Mouse (Mus musculus) lung, postnatal 10 days (tissue): ENCODE measurements around the gene Tbc1d4.

Source experiments
- DNase-seq: peaks from one replicate; pipeline ENCODE4 v3.0.0; 2021

Gene Tbc1d4

GRCm38 (mm10) chr14:101527420-101527996 is 81.5 kb downstream of the Tbc1d4 start:
- no peak for DNase-seq

DNA sequence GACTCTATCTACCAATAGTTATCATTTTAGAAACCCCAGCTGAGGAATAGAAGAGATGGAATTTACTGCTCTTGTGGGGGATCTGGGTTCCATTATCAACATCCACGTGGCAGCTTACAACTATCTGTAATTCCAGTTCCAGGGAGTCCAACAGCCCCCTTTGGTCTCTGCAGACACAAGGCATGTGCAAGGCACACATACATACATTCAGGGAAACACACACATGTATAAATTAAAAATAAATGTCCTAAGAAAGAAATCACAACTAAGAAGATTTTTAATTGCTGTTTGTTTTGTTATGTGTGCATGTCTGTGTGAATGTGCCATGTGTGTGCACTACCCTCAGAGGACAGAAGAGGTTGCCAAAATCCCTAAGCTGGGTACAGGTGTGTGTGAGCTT is 82.5 kb downstream of the Tbc1d4 start:
- no peak for DNase-seq

DNA sequence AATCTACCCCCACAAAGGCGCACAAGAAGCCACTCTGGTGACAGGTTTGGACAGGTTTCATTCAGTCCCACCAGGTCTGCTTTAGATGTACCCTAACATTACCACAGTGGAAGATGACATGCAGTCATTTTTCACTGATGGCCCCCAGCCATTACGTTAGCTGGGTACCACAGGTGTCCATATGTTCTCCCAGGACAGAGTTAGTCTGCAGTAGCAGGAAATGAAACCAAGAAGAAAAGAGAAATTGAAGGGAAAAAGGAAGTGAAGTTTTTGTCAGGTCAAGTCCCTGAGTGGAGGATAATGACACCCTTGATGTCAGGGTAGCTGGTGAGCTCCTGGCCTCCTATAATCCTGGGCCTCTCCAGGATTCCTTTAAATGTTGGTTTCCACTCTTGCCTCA is 89.0 kb downstream of the Tbc1d4 start:
- DNase-seq, result no peak

DNA sequence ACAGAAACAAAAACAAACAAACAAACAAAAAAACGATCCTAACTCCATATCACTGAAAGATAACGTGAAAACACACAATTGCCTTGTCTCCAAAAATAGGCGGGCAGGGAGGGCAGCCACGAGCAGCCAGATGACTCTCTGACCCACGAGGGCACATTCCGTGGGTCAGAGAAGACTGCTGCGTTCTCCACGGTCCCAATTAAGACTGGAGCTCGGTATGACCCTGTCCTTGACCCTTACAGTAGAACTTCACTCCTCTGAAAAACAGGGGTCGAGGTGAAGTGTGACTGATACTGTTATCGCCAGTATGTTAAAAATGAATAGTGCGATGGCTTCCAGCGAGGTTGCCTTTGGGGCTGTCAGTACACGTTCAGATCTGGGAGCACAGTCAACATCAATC is 90.7 kb downstream of the Tbc1d4 start:
- DNase-seq, result no peak

DNA sequence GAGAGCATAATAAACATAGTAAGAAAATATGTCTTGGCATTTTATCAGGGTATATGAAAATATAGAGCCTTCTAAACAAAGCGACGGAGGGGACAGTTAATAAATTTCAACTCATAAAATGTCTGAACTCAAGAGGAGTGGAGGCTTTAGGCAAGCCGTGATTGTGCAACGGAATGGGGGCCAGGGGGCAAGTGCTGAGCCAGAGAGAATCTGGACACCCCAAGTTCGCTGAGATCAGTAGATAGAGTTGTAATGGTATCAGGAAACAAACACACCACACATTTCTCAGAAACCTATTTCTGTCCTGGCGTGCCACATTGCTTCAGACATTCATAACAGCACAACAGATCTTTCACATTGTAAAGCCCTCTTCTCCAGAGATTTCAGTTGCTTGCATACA is 91.2 kb downstream of the Tbc1d4 start:
- DNase-seq, result no peak

GRCm38 (mm10) chr14:101517341-101517740 is 91.7 kb downstream of the Tbc1d4 start:
- DNase-seq, result peak; percentile 31

DNA sequence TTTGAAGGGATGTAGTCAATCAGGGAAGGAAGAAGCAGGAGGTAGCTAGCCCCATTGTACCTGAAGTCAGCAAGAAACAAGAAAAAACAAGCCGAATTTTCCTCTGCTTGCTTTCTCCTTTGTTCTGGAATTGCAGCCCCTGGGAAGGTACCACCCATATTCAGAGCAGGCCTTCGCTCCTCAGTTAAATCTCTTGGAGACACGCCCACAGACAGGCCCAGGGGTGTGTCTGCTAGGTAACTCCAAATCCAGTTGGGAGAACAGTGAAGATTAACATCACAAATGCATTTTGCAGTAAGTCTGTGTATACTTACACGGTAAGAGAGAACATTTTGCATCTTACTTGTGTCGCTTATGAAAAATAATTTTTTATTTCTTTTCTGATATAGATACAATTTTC is 92.1 kb downstream of the Tbc1d4 start:
- no peak for DNase-seq

DNA sequence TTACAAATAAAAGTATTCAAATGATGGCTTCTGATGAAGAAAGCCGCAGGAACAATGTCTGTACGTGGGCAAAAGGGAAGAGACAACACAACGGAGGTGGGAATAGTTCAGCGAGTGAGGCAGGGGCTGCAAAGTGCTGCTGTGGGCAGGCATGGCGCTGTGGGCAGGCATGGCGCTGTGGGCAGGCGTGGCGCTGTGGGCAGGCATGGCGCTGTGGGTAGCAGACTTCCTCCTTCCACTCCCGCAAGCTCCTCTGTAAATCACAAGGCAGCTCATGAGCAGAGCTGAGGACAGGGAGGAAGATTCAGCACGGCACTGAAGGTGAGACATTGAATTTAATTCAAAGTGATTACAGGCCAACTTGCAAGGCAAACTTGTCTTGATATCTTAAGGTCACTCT is 93.0 kb downstream of the Tbc1d4 start:
- DNase-seq, result no peak

DNA sequence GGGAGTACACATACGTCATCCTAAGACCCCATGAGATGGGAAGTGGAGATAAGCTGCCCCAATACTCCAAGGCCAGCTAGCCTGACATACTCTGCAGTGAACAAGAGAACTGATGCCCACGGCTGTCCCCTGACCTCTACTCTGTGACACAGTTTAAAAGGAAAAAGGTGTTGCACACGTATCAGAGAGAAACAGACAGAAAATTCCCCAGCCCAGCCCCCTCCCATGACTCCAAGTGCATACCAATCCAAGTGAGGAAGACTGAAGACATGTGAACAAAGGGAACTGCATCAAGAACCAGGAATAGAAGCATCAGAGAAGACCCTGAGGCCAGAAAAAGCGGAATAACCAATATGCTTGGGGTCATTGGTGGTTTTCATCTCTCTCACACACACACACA is 93.7 kb downstream of the Tbc1d4 start:
- no peak for DNase-seq

GRCm38 (mm10) chr14:101514557-101514971 is 94.4 kb downstream of the Tbc1d4 start:
- no peak for DNase-seq

- no peak for DNase-seq
These were observed 95.8 kb downstream of the Tbc1d4 start for GRCm38 (mm10) chr14:101513163-101513562.

DNA sequence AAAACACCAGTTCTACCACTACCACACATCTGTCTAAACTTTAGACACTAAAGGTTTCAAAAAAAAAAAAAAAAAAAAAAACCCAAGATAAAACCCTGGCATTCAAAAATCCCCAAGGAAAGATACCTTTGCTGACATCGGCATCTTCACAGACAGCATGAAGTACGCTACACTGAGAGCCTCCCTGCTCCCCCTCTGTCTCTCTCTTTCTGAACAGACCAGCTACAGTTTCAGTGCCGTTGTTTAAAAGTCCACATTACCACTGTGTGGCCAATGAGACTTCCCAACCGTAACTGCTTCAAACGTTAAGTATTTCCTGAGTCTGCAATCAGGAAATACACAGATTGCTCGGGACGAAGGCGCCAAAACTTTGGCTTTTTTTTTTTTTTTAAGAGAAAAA is 97.6 kb downstream of the Tbc1d4 start:
- DNase-seq, result no peak

- DNase-seq, result peak; percentile 36
These were observed 98.3 kb downstream of the Tbc1d4 start for GRCm38 (mm10) chr14:101510540-101511313.

DNA sequence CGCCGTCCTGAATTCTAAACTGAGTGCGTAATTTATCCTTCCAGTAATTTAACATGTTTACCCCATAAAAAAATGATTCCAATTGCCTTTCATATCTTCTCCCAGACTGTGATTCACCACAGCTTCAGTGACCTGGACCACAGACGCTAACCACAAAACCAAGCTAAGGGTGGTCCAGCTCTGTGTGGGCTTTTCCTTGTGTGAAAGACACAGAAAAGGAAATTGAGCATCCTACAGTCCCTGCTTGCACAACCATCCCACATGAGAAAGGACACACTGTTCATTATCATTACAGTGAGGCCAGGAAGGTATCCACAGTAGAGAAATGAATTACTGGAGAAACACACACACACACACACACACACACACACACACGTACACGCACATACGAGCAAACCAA is 99.2 kb downstream of the Tbc1d4 start:
- no peak for DNase-seq

GRCm38 (mm10) chr14:101507956-101508355 is 101.0 kb downstream of the Tbc1d4 start:
- no peak for DNase-seq

DNA sequence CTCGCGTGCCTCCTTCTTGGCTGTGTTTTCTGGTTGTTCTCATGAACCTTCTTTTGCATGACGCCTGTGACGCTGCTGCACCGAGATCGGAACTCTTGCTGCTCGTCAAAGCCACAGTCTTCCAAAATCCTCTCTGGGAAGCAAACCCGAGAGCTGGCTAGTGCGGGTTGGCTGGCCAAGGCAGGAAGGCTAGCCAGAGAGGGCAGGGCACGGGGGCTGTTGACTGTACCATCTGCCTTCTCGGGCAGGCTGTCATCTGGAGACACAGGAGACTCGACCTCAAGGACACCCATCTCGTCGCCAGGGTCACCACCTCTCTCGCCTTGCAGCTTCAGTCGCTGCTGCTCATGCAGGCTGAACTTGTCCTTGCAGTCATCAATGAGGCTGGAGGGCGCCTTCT is 101.8 kb downstream of the Tbc1d4 start:
- no peak for DNase-seq

- DNase-seq, result no peak
These were observed 103.2 kb downstream of the Tbc1d4 start for GRCm38 (mm10) chr14:101505805-101506204.

- no peak for DNase-seq
These were observed 104.4 kb downstream of the Tbc1d4 start for GRCm38 (mm10) chr14:101504473-101505200.

DNA sequence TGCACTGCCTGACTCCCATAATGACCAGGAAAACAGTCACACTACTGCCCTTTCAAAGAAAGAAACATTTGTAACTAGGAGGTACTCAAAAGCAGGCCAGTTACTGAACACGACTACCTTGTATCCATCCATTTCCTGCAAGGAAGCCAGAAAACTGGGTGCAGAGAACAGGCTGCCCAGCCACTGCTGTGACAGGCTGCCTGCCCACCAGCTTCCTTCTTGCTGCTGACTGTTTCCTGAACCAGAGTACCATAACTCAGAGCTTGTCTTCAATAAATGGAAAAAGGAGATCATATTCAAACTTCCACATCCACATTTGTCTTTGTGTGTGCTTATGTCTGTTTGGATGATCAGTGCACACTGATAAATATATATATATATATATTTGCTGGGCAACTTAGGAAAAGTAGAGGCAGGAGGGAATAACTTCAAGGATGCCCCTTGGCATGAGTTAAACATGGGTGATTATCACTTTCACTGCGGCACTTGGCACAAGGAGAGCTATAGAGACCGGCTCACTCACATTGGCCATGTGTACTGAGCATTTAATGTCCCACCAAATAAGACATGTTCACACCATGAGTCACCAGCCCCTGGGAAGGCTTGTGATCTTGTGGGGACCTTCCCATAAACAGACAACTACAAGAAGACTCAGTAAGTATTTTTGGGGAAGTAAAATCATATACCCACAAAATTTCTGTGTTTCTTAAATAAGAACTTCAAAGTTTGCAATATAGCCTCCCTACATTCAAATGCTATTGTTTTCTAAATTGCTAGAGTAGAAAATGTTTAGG is 105.6 kb downstream of the Tbc1d4 start:
- DNase-seq, result no peak

DNA sequence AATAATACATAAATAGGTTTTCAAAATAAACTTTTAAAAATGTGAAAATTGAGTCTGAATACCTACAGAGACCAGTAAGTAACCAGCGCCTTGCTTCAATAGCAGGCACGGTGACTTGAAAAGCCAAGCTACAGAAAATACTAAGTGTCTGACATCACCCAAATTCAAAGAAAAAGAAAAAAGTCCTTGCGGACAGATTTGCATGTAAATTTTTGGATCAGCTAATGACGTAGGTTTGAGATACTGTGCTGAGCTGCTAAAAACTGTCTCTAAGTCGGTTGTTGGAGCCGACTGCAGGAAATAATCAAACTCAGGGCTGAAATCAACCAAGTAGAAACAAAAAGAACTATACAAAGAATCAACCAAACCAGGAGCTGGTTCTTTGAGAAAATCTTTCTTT is 107.1 kb downstream of the Tbc1d4 start:
- no peak for DNase-seq

DNA sequence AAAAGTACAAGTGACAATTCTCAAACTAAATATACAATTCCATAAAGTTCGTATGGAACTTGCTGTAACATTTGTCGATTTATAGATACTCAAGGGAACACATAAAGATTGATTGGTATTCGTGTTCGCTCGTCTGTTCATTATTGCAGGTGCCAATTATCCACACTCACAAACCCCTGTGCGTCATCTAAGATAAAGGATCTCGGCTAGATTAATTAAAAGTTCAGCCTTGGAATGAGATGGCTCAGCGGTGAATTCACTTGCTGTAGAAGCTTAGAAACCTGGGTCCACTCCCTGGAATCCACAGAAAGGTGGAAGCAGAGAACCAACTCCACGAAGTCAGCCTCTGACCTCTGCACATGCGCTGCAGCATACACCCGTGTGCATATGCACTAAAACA is 107.5 kb downstream of the Tbc1d4 start:
- no peak for DNase-seq

DNA sequence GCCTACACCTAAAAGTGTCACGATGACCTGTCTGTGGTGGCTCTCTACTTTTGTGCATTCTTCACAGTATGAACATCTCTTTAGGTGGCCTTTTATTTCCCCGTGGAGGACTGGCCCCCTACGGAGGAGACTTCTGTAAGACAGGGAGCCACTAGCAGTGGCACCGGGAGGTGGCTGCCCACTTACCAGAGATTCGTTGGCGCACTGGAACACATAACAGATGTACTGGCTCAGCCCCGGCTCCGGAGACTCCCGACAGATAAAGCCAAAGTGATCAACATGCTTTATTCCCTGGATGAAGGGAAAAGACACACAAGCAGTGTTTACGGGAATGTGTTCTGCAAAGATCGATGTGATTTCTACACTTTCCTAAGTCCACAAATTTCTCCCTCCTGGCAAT is 108.2 kb downstream of the Tbc1d4 start:
- no peak for DNase-seq

- DNase-seq, result no peak
These were observed 109.2 kb downstream of the Tbc1d4 start for GRCm38 (mm10) chr14:101499838-101500237.
